Mouse (Mus musculus) cerebellum, adult 11 months (tissue): ENCODE measurements at regions not wholly inside any gene's neighbourhood (a gene's known extent, or its start where the extent isn't known, plus 50 kb on each side); places are given as distances from the start of the nearest gene placed in this dataset.

Experiments used
- DNase-seq: peaks from one replicate; pipeline ENCODE4 v3.0.0; 2022

- no peak for DNase-seq
Measured at GRCm38 (mm10) chr1:48792573-48792972, 1899.9 kb upstream of the Slc39a10 start.

- DNase-seq = peak; percentile 34
Measured at GRCm38 (mm10) chr1:48753252-48753755, 1860.7 kb upstream of the Slc39a10 start.

- DNase-seq = peak; percentile 89
Measured at GRCm38 (mm10) chr1:48733580-48733979, 1840.9 kb upstream of the Slc39a10 start.

DNA sequence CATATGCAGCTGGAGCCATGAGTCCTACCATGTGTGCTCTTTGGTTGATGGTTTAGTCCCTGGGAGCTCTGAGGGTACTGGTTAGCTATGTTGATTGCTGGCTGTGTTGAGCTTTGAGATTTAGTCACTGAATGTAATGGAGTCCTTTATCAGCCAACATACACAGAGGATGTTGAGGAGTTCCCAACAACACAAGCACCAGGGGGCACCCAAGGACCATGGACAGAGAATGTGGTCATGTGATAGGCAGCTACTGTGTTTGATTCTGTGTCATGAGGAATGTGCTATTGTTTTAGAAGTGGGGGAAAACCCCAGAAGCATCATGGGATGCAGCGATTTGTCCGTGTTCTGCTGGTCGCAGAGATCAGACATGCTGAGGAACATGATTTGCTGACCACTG lies 1816.0 kb upstream of the Slc39a10 start:
- DNase-seq = peak; percentile 15
